ENCODE assay signal across 30 mouse cellular contexts in genomic region chr10:93198958-93199357, GRCm38 (mm10). TPM values are rescaled to one million over a fixed set of nuclear protein-coding genes. Genes with fewer than 3 reads are reported as not detected.
A peak's percentile ranks its signal among the peaks of the same experiment; 100 is the strongest.
DNase-seq lines count a peak whose midpoint lies in the region; ATAC-seq and TF ChIP-seq lines count a peak whose summit lies in the region.
"Had no signal": no experiment of that assay in that cellular context is flagged by ENCODE, and none has a peak within 500 bp of the region (broad histone marks: within the 10 kb centered on the region; RNA-seq: fewer than 3 reads in every experiment).

No protein-coding gene starts in this region.

- 63% methylated on average over 3 of the region's 3 CpGs for WGBS in liver, embryonic 11.5 days
- WGBS in liver, postnatal 0 days (ENCODE audit: insufficient replicate concordance): 66% methylated on average over 3 of the region's 3 CpGs
- WGBS in liver, embryonic 14.5 days (ENCODE audit: insufficient replicate concordance): 42% methylated on average over 3 of the region's 3 CpGs

- 0 out of 2 replicates have a peak, but pooled peaks have one; percentile 53 for ATAC-seq in liver, embryonic 11.5 days (replicated peaks; ENCODE audit: low FRiP score)
- no peak for ATAC-seq in liver, postnatal 0 days
- 0 out of 2 replicates have a peak, but pooled peaks have one; percentile 28 for ATAC-seq in erythroid progenitor cell, adult 5-6 weeks (replicated peaks; ENCODE audit: low FRiP score, poor library complexity, severe bottlenecking)
- peak; percentile 60; the same call in 1 of the 2 replicates for ATAC-seq in liver, embryonic 14.5 days (ENCODE audit: insufficient read depth)
- peak; percentile 42; the same call in 1 of the 2 replicates for ATAC-seq in megakaryocyte progenitor cell, adult 5-6 weeks (replicated peaks; ENCODE audit: poor library complexity)
- ATAC-seq: activated CD4-positive, CD25-positive, alpha-beta regulatory T cell, adult 4 months; CD4-positive, CD25-positive, alpha-beta regulatory T cell, adult 4 months; forebrain, embryonic 13.5 days; forebrain, embryonic 16.5 days; hindbrain, postnatal 0 days had no signal

- no peak for TF ChIP-seq CTCF in liver, postnatal 0 days (IDR thresholded peaks at IDR 0.05; ENCODE audit: low read depth)
- no peak for TF ChIP-seq CTCF in liver, embryonic 14.5 days (IDR thresholded peaks at IDR 0.05; ENCODE audit: low read depth)

- peaks cover 10% of the 10 kb centered on the region for H3K4me1 ChIP-seq in liver, embryonic 11.5 days (replicated peaks; ENCODE audit: control insufficient read depth, insufficient read depth, low read length)
- H3K4me1 ChIP-seq in liver, postnatal 0 days (ENCODE audit: insufficient read depth): peaks cover 11% of the 10 kb centered on the region
- peaks cover 0 to 15% of the 10 kb centered on the region in 2 experiments; a peak in 3 of 4 replicates for H3K4me1 ChIP-seq in liver, embryonic 14.5 days (replicated peaks; ENCODE audit: control insufficient read depth in 2 of 2, insufficient read depth in 2 of 2, low read length in 1 of 2)

- no peak overlapping the region for H3K27ac ChIP-seq in liver, embryonic 11.5 days (ENCODE audit: low read depth, low read length)
- H3K27ac ChIP-seq in liver, postnatal 0 days (ENCODE audit: low read depth): no peak overlapping the region
- H3K27ac ChIP-seq in liver, embryonic 14.5 days: no peak overlapping the region
- H3K27ac ChIP-seq: embryonic facial prominence, embryonic 10.5 days; embryonic facial prominence, embryonic 13.5 days; forebrain, embryonic 10.5 days; forebrain, embryonic 13.5 days; heart, embryonic 15.5 days; hindbrain, embryonic 14.5 days; hindbrain, postnatal 0 days had no signal

- no peak for TF ChIP-seq EP300 in liver, postnatal 0 days (IDR thresholded peaks at IDR 0.05; ENCODE audit: low read depth)
- no peak for TF ChIP-seq EP300 in liver, embryonic 14.5 days (IDR thresholded peaks at IDR 0.05; ENCODE audit: low read depth)

- no peaks in the 10 kb centered on the region for H3K9me3 ChIP-seq in liver, embryonic 11.5 days (ENCODE audit: control insufficient read depth, low read length)
- no peaks in the 10 kb centered on the region for H3K9me3 ChIP-seq in liver, postnatal 0 days (ENCODE audit: low read length)
- no peaks in the 10 kb centered on the region for H3K9me3 ChIP-seq in liver, embryonic 14.5 days (ENCODE audit: control insufficient read depth, low read length)
- H3K9me3 ChIP-seq: embryonic facial prominence, embryonic 10.5 days; embryonic facial prominence, embryonic 13.5 days; forebrain, embryonic 13.5 days; heart, embryonic 15.5 days had no signal

- DNase-seq in liver, embryonic 11.5 days (ENCODE audit: low spot score): no peak
- DNase-seq in liver, postnatal 0 days: no peak
- no peak for DNase-seq in liver, embryonic 14.5 days (ENCODE audit: low read depth in 3 of 3, low spot score in 3 of 3)
- DNase-seq in thymus, postnatal 4 days: no peak
- DNase-seq in kidney, postnatal 10 days: no peak
- no peak for DNase-seq in layer of hippocampus, postnatal 14 days (ENCODE audit: low spot score in 2 of 2)
- DNase-seq: adrenal gland, adult 8-10 months; adrenal gland, postnatal 25 days; cerebellum, adult 11-12 months; cerebellum, adult 8-10 months; cerebellum, postnatal 25 days; embryo, embryonic 11 days; gastrocnemius, postnatal 10 days; heart, adult 18-20 months; heart, postnatal 10 days; heart, postnatal 4 days had no signal

- no peak overlapping the region for H3K4me3 ChIP-seq in liver, embryonic 11.5 days (ENCODE audit: low read depth, low read length)
- H3K4me3 ChIP-seq in liver, postnatal 0 days (ENCODE audit: low read depth, low read length): no peak overlapping the region
- H3K4me3 ChIP-seq in liver, embryonic 14.5 days (ENCODE audit: insufficient read depth in 1 of 2, low read depth in 2 of 2, low read length in 2 of 2): no peak overlapping the region
- H3K4me3 ChIP-seq: embryonic facial prominence, embryonic 10.5 days; embryonic facial prominence, embryonic 13.5 days; erythroblast, embryonic 14.5 days; forebrain, embryonic 10.5 days; forebrain, embryonic 13.5 days; heart, embryonic 12.5 days; heart, embryonic 15.5 days had no signal

- H3K36me3 ChIP-seq in liver, embryonic 11.5 days (ENCODE audit: control insufficient read depth, insufficient read depth, low read length): peaks cover 5% of the 10 kb centered on the region; the same call in 1 of the 2 replicates
- H3K36me3 ChIP-seq in liver, postnatal 0 days (replicated peaks; ENCODE audit: insufficient read depth, low read length): 0 out of 2 replicates have a peak, but pooled peaks cover 4% of the 10 kb centered on the region
- peaks cover 5% of the 10 kb centered on the region; the same call in 1 of the 2 replicates for H3K36me3 ChIP-seq in liver, embryonic 14.5 days (replicated peaks; ENCODE audit: control insufficient read depth, insufficient read depth, low read depth)

- H3K4me2 ChIP-seq in liver, embryonic 11.5 days: no peak overlapping the region
- no peak overlapping the region for H3K4me2 ChIP-seq in liver, postnatal 0 days (ENCODE audit: low read depth, low read length)
- H3K4me2 ChIP-seq in liver, embryonic 14.5 days (ENCODE audit: low read depth): no peak overlapping the region
- H3K4me2 ChIP-seq: embryonic facial prominence, embryonic 13.5 days; forebrain, embryonic 13.5 days; heart, embryonic 12.5 days; heart, embryonic 15.5 days; hindbrain, embryonic 14.5 days had no signal

- H3K9ac ChIP-seq in liver, embryonic 11.5 days (ENCODE audit: low read depth, low read length): no peak overlapping the region
- H3K9ac ChIP-seq in liver, postnatal 0 days (replicated peaks): no peak overlapping the region
- no peak overlapping the region for H3K9ac ChIP-seq in liver, embryonic 14.5 days (replicated peaks)
- H3K9ac ChIP-seq: embryonic facial prominence, embryonic 13.5 days; forebrain, embryonic 13.5 days; heart, embryonic 12.5 days; heart, embryonic 15.5 days; hindbrain, embryonic 14.5 days had no signal

- no peaks in the 10 kb centered on the region for H3K27me3 ChIP-seq in liver, embryonic 11.5 days (replicated peaks; ENCODE audit: control insufficient read depth, insufficient read depth, low read length)
- no peaks in the 10 kb centered on the region for H3K27me3 ChIP-seq in liver, postnatal 0 days (ENCODE audit: insufficient read depth, low read length)
- no peaks in the 10 kb centered on the region for H3K27me3 ChIP-seq in liver, embryonic 14.5 days (ENCODE audit: control insufficient read depth, insufficient read depth, low read length)
- H3K27me3 ChIP-seq: embryonic facial prominence, embryonic 13.5 days; forebrain, embryonic 13.5 days; heart, embryonic 12.5 days; heart, embryonic 15.5 days had no signal

RNA-seq across cellular contexts. Expression of gene Cdk17, which starts 38.3 kb away (rescaled TPM):
- polyA plus RNA-seq in liver, embryonic 11.5 days (2014; fragmentation: Nextera tagmentation; extraction: Ambion mirVana): 23.1 and 23.7 TPM in 2 replicates
- 7.4 and 8.4 TPM in 2 replicates for polyA plus RNA-seq in liver, postnatal 0 days (2015; fragmentation: Nextera tagmentation; extraction: Ambion mirVana)
- 65.2 and 109 TPM in 2 replicates for total RNA-seq in erythroid progenitor cell, adult 5-6 weeks (2015; ENCODE audit: low replicate concordance)
- 61.7 and 79.3 TPM in 2 replicates for total RNA-seq in erythroid progenitor cell, adult 5-6 weeks (2017; ENCODE audit: low replicate concordance)
- 7.2 and 10.5 TPM in 2 replicates for polyA plus RNA-seq in liver, embryonic 14.5 days (2012; rRNA removed)
- 12.9 and 15.1 TPM in 2 replicates for polyA plus RNA-seq in liver, embryonic 14.5 days (2014; fragmentation: Nextera tagmentation; extraction: Ambion mirVana)
- 36.8 and 43.6 TPM in 2 replicates for total RNA-seq in megakaryocyte progenitor cell, adult 5-6 weeks (2015)
- total RNA-seq in megakaryocyte progenitor cell, adult 5-6 weeks (2017): 37.6 and 44.9 TPM in 2 replicates
- 100 to 1,000 TPM; 138 to 142 TPM for total RNA-seq in layer of hippocampus, postnatal 14 days (2021)
